Mouse (Mus musculus): ENCODE measurements at regions not wholly inside any gene's neighbourhood (a gene's known extent, or its start where the extent isn't known, plus 50 kb on each side); places are given as distances from the start of the nearest gene placed in this dataset.

GRCm38 (mm10) chr14:24895196-24895595, 408.3 kb downstream of the Rps24 start:
- DNase-seq, result no peak
- Histone ChIP-seq H3K27ac (ENCODE audit: insufficient read depth, low read length) (no peak overlapping the region), H3K4me3 (replicated peaks; ENCODE audit: insufficient read depth, low read depth, low read length) (no peak overlapping the region), H3K27me3 (ENCODE audit: control insufficient read depth, insufficient read depth, low read length) (no peaks in the 10 kb centered on the region), H3K4me1 (ENCODE audit: control insufficient read depth, insufficient read depth, low read length) (peaks cover 4% of the 10 kb centered on the region)
- WGBS, result 90% methylated on average over 1 of the region's 1 CpGs
- no peak for TF ChIP-seq CTCF (IDR thresholded peaks at IDR 0.05; ENCODE audit: borderline replicate concordance, insufficient read depth, low read depth, low read length)
- TF ChIP-seq POLR2A (IDR thresholded peaks at IDR 0.05; ENCODE audit: borderline replicate concordance, insufficient read depth, low read length), result no peak

DNA sequence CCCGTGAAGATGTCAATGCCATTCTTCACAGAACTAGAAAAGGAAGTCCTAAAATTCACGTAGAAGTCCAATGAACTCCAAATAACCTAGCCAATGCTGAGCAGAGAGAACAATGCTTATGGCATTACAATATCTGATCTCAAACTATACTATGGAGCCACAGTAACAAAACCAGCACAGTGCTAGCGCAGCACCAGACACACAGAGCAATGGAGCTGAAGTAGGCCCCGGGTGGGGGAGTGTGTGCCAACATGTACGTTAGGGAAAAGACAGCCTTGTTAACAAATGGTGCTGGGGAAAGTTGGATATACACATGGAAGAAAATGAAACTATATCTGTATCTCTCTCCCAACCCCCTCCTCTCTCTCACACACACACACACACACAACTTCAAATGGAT, 409.8 kb downstream of the Rps24 start:
- WGBS, result 91% methylated on average over 5 of the region's 5 CpGs
- TF ChIP-seq POLR2A (IDR thresholded peaks at IDR 0.05; ENCODE audit: borderline replicate concordance, insufficient read depth, low read length) (no peak), CTCF (IDR thresholded peaks at IDR 0.05; ENCODE audit: borderline replicate concordance, insufficient read depth, low read depth, low read length) (no peak)
- H3K27me3 ChIP-seq (ENCODE audit: control insufficient read depth, insufficient read depth, low read length), result no peaks in the 10 kb centered on the region
- H3K27ac ChIP-seq (ENCODE audit: insufficient read depth, low read length), result no peak overlapping the region
- H3K4me1 ChIP-seq (ENCODE audit: control insufficient read depth, insufficient read depth, low read length), result 0 out of 2 replicates have a peak, but pooled peaks cover 2% of the 10 kb centered on the region
- no peak overlapping the region for H3K4me3 ChIP-seq (replicated peaks; ENCODE audit: insufficient read depth, low read depth, low read length)
- DNase-seq, result no peak

GRCm38 (mm10) chr14:24900501-24901179, 413.7 kb downstream of the Rps24 start:
- peaks cover 6% of the 10 kb centered on the region for H3K4me1 ChIP-seq (ENCODE audit: control insufficient read depth, insufficient read depth, low read length)
- no peak overlapping the region for H3K4me3 ChIP-seq (replicated peaks; ENCODE audit: insufficient read depth, low read depth, low read length)
- TF ChIP-seq CTCF (IDR thresholded peaks at IDR 0.05; ENCODE audit: borderline replicate concordance, insufficient read depth, low read depth, low read length) (no peak), POLR2A (IDR thresholded peaks at IDR 0.05; ENCODE audit: borderline replicate concordance, insufficient read depth, low read length) (no peak)
- 59% methylated on average over 13 of the region's 13 CpGs for WGBS
- DNase-seq, result no peak
- no peaks in the 10 kb centered on the region for H3K27me3 ChIP-seq (ENCODE audit: control insufficient read depth, insufficient read depth, low read length)
- no peak overlapping the region for H3K27ac ChIP-seq (ENCODE audit: insufficient read depth, low read length)

- Histone ChIP-seq H3K27me3 (ENCODE audit: control insufficient read depth, insufficient read depth, low read length) (no peaks in the 10 kb centered on the region), H3K4me3 (replicated peaks; ENCODE audit: insufficient read depth, low read depth, low read length) (no peak overlapping the region), H3K4me1 (ENCODE audit: control insufficient read depth, insufficient read depth, low read length) (peaks cover 6% of the 10 kb centered on the region), H3K27ac (ENCODE audit: insufficient read depth, low read length) (no peak overlapping the region)
- TF ChIP-seq POLR2A (IDR thresholded peaks at IDR 0.05; ENCODE audit: borderline replicate concordance, insufficient read depth, low read length) (no peak), CTCF (IDR thresholded peaks at IDR 0.05; ENCODE audit: borderline replicate concordance, insufficient read depth, low read depth, low read length) (no peak)
- 92% methylated on average over 7 of the region's 7 CpGs for WGBS
- DNase-seq, result no peak
Observed at GRCm38 (mm10) chr14:24901726-24902125, 414.8 kb downstream of the Rps24 start.

DNA sequence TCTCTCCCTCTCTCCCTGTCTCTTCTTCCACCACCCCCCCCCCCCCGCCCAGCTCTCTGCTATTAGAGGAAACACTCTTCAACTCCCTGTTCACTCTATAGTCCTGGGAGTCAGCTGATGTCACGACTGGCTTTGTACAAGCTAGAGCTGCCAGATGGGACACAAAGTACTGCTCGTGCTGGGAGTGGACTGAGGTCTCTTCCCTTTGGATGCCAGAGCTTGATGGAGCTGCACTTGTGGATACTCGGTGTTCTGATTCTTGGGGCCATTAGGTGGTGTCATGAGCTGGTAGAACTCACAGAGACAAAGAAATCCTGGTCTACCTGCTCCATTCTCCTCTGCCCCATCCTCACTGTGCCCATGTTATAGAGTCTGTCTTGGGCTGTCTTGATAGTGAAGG, 415.9 kb downstream of the Rps24 start:
- H3K27me3 ChIP-seq (ENCODE audit: control insufficient read depth, insufficient read depth, low read length), result no peaks in the 10 kb centered on the region
- TF ChIP-seq CTCF (IDR thresholded peaks at IDR 0.05; ENCODE audit: borderline replicate concordance, insufficient read depth, low read depth, low read length), result peak; percentile 73
- no peak for TF ChIP-seq POLR2A (IDR thresholded peaks at IDR 0.05; ENCODE audit: borderline replicate concordance, insufficient read depth, low read length)
- 24% methylated on average over 4 of the region's 4 CpGs for WGBS

DNA sequence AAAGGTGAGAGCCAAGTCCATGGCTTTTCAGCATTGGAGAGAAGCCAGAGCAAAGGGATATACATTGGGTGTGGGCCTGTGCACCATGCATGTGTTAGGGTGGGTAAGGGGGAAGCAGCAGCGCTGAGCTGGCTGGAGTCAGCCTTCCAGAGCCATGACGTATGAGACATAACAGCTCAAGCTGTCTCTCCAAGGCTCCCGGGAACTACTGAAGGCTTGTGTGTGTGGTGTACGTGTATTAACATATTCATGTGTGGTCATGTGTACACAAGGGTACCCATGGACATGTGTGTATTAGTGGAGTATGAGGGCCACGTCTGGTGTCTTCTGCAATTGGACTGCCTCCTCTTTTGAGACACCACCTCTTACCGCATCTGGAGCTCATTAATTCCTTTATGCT, 417.8 kb downstream of the Rps24 start:
- Histone ChIP-seq H3K27ac (ENCODE audit: insufficient read depth, low read length) (no peak overlapping the region), H3K27me3 (ENCODE audit: control insufficient read depth, insufficient read depth, low read length) (no peaks in the 10 kb centered on the region), H3K4me3 (replicated peaks; ENCODE audit: insufficient read depth, low read depth, low read length) (no peak overlapping the region), H3K4me1 (ENCODE audit: control insufficient read depth, insufficient read depth, low read length) (peaks cover 6% of the 10 kb centered on the region)
- TF ChIP-seq POLR2A (IDR thresholded peaks at IDR 0.05; ENCODE audit: borderline replicate concordance, insufficient read depth, low read length), result no peak
- no peak for TF ChIP-seq CTCF (IDR thresholded peaks at IDR 0.05; ENCODE audit: borderline replicate concordance, insufficient read depth, low read depth, low read length)
- no peak for DNase-seq
- 93% methylated on average over 6 of the region's 6 CpGs for WGBS

More for the DNA sequence above, 415.9 kb downstream of the Rps24 start:
- Histone ChIP-seq H3K27ac (ENCODE audit: insufficient read depth, low read length) (no peak overlapping the region), H3K4me3 (replicated peaks; ENCODE audit: insufficient read depth, low read depth, low read length) (no peak overlapping the region), H3K4me1 (ENCODE audit: control insufficient read depth, insufficient read depth, low read length) (peaks cover 6% of the 10 kb centered on the region)
- peak; percentile 63 to 72 for DNase-seq

DNA sequence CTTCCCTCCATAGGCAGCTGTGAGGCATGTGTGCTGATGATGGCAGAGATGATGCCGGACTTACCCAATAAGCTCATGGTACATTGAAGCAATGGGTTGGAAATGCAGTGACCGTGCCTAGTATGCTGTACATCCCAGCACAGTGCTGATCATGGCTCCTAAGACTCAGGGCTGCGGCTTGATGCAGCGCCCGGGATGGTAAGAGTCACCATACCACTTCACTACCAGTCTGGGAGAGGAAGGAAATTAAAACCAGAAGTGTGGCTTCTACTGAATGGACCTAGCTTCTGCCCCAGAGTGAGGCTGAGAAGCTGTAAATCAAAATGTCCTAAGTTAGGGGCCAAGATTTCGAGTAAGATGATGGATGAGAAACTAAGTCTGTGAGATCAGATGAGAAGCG, 420.0 kb downstream of the Rps24 start:
- DNase-seq, result no peak
- Histone ChIP-seq H3K4me3 (replicated peaks; ENCODE audit: insufficient read depth, low read depth, low read length) (no peak overlapping the region), H3K27me3 (ENCODE audit: control insufficient read depth, insufficient read depth, low read length) (no peaks in the 10 kb centered on the region), H3K4me1 (ENCODE audit: control insufficient read depth, insufficient read depth, low read length) (peaks cover 10% of the 10 kb centered on the region), H3K27ac (ENCODE audit: insufficient read depth, low read length) (no peak overlapping the region)
- WGBS, result 97% methylated on average over 7 of the region's 7 CpGs
- no peak for TF ChIP-seq POLR2A (IDR thresholded peaks at IDR 0.05; ENCODE audit: borderline replicate concordance, insufficient read depth, low read length)
- TF ChIP-seq CTCF (IDR thresholded peaks at IDR 0.05; ENCODE audit: borderline replicate concordance, insufficient read depth, low read depth, low read length), result no peak

DNA sequence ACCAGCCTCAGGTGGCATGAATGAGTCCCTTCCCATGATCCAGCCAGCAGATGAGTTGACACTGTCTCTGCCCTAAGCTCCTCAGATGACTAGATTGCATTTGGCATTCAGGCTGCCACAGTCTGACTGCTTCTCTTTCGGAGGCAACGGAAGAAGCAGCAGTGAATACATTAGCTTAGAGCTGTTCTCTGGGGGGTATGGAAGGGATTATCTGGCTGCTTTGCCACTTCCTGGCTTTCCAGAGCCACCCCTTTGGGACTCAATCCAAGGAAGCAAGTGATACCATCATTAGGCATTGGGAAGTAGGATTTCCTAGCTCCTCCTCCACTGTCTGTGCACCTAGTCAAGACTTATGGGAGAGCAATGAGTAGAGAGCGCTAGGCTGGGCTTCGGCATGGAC, 421.5 kb downstream of the Rps24 start:
- DNase-seq, result no peak
- WGBS, result 90% methylated on average over 4 of the region's 4 CpGs

More for the DNA sequence above, 421.5 kb downstream of the Rps24 start:
- no peak overlapping the region for H3K27ac ChIP-seq (ENCODE audit: insufficient read depth, low read length)
- H3K4me1 ChIP-seq (ENCODE audit: control insufficient read depth, insufficient read depth, low read length), result peaks cover 8% of the 10 kb centered on the region
- H3K4me3 ChIP-seq (replicated peaks; ENCODE audit: insufficient read depth, low read depth, low read length), result no peak overlapping the region
- no peaks in the 10 kb centered on the region for H3K27me3 ChIP-seq (ENCODE audit: control insufficient read depth, insufficient read depth, low read length)
- TF ChIP-seq CTCF (IDR thresholded peaks at IDR 0.05; ENCODE audit: borderline replicate concordance, insufficient read depth, low read depth, low read length) (no peak), POLR2A (IDR thresholded peaks at IDR 0.05; ENCODE audit: borderline replicate concordance, insufficient read depth, low read length) (no peak)

All from cerebellum, adult 2 months (tissue).